23 mouse cellular contexts compared by ENCODE assay signal in genomic region chr5:65900113-65900512, GRCm38 (mm10). TPM values are rescaled to one million over a fixed set of nuclear protein-coding genes. Genes with fewer than 3 reads are reported as not detected.
"Had no signal": no experiment of that assay in that cellular context is flagged by ENCODE, and none has a peak within 500 bp of the region (broad histone marks: within the 10 kb centered on the region; RNA-seq: fewer than 3 reads in every experiment).

No protein-coding gene starts in this region.

- H3K27ac ChIP-seq: kidney, postnatal 0 days; layer of hippocampus, adult 2 months; limb, embryonic 10.5 days; limb, embryonic 13.5 days; liver, embryonic 13.5 days; lung, embryonic 15.5 days; midbrain, embryonic 12.5 days; midbrain, embryonic 15.5 days; neural tube, embryonic 12.5 days; neural tube, embryonic 15.5 days; stomach, embryonic 15.5 days had no signal

- H3K4me2 ChIP-seq: limb, embryonic 13.5 days; liver, embryonic 13.5 days; lung, embryonic 15.5 days; midbrain, embryonic 12.5 days; midbrain, embryonic 15.5 days; neural tube, embryonic 12.5 days; neural tube, embryonic 15.5 days; stomach, embryonic 15.5 days had no signal

- DNase-seq: kidney, adult 2 months; kidney, postnatal 25 days; layer of hippocampus, adult 9-11 months; liver; liver, embryonic 13.5 days; lung, postnatal 10 days; lung, postnatal 36 days; right cerebral cortex, postnatal 25 days; spleen, adult 18-20 months had no signal

- H3K27me3 ChIP-seq: limb, embryonic 13.5 days; liver, embryonic 13.5 days; lung, embryonic 15.5 days; midbrain, embryonic 12.5 days; midbrain, embryonic 15.5 days; neural tube, embryonic 12.5 days; neural tube, embryonic 15.5 days; stomach, embryonic 15.5 days had no signal

- ATAC-seq: intestine, postnatal 0 days; midbrain, embryonic 15.5 days had no signal

- H3K36me3 ChIP-seq: limb, embryonic 10.5 days; limb, embryonic 13.5 days; liver, embryonic 13.5 days; lung, embryonic 15.5 days; midbrain, embryonic 12.5 days; midbrain, embryonic 15.5 days; neural tube, embryonic 12.5 days; stomach, embryonic 15.5 days had no signal

- H3K9ac ChIP-seq: limb, embryonic 13.5 days; liver, embryonic 13.5 days; lung, embryonic 15.5 days; midbrain, embryonic 12.5 days; midbrain, embryonic 15.5 days; neural tube, embryonic 12.5 days; neural tube, embryonic 15.5 days; stomach, embryonic 15.5 days had no signal

- H3K4me3 ChIP-seq: layer of hippocampus, adult 2 months; limb, embryonic 10.5 days; limb, embryonic 13.5 days; liver, embryonic 13.5 days; lung, embryonic 15.5 days; midbrain, embryonic 12.5 days; midbrain, embryonic 15.5 days; neural tube, embryonic 12.5 days; neural tube, embryonic 15.5 days; stomach, embryonic 15.5 days had no signal

- H3K4me1 ChIP-seq: limb, embryonic 10.5 days; midbrain, embryonic 15.5 days; neural tube, embryonic 12.5 days; stomach, embryonic 15.5 days had no signal

- H3K9me3 ChIP-seq: liver, embryonic 13.5 days; lung, embryonic 15.5 days; midbrain, embryonic 15.5 days; stomach, embryonic 15.5 days had no signal

RNA-seq across cellular contexts. Expression of gene Chrna9, which starts 34.6 kb away (rescaled TPM):
- total RNA-seq: layer of hippocampus, adult 2 months; layer of hippocampus, postnatal 25 days; left cerebral cortex, adult 18-20 months; left cerebral cortex, postnatal 25 days had no signal
- polyA plus RNA-seq: intestine, postnatal 0 days; kidney, adult 2 months; liver, embryonic 13.5 days; midbrain, embryonic 12.5 days; midbrain, embryonic 15.5 days; neural tube, embryonic 12.5 days; neural tube, embryonic 15.5 days; stomach, embryonic 15.5 days had no signal
